ENCODE assay signal across 8 mouse cellular contexts in the genomic region with DNA sequence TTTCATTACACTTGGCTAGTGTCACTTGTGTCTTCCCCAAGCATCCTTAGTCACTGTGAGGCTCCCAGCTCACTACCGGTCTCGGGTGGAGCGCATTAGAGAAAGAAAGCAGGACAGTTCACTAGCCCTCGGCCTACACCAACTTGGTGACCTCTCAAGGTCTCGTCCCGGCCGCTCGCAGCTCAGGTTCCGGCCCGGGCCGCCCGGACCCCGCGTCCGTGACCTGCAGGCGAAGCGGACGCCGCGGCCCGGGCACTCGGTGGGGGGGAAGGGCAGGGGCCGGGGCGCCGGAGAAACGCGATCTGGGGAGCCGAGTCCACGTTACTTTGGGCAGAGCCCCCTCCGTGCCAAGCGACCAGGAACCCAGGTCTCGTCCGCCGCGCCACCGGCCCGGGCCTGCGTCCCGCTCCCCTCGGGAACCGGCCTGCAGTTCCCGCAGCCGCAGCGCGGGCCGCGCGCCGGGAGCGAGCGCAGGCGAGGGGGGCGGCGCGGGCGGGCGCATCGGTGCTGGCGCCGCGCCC. TPM values are rescaled to one million over a fixed set of nuclear protein-coding genes. Genes with fewer than 3 reads are reported as not detected.
DNase-seq lines count a peak whose midpoint lies in the region; ATAC-seq and TF ChIP-seq lines count a peak whose summit lies in the region.

No protein-coding gene starts in this region.

- DNase-seq in layer of hippocampus, adult 11-12 months (ENCODE audit: low spot score): peak; percentile 9
- DNase-seq in layer of hippocampus, adult 9-10 months (ENCODE audit: low spot score): no peak
- peak; percentile 4 for DNase-seq in brain, embryonic 18.5 days (ENCODE audit: low read depth, low spot score)
- peak; percentile 57 for DNase-seq in forebrain, postnatal 0 days
- DNase-seq in hindbrain, embryonic 10.5 days (ENCODE audit: low spot score): peak; percentile 70
- peak; percentile 8 for DNase-seq in left cerebral cortex, adult 11 months (ENCODE audit: low spot score)
- DNase-seq in lung, postnatal 36 days: peak; percentile 14
- peak; percentile 16 for DNase-seq in retina, postnatal 7 days (ENCODE audit: low read depth, low spot score)

- 0 out of 2 replicates have a peak, but pooled peaks have one; percentile 9 for TF ChIP-seq CTCF in forebrain, postnatal 0 days (IDR thresholded peaks at IDR 0.05; ENCODE audit: low read depth)

- ATAC-seq in forebrain, postnatal 0 days: peak; percentile 86

- peak overlapping the region; percentile 87 for H3K4me2 ChIP-seq in forebrain, postnatal 0 days (ENCODE audit: low read depth)

- peaks cover 6% of the 10 kb centered on the region; the same call in 1 of the 2 replicates for H3K4me1 ChIP-seq in forebrain, postnatal 0 days (ENCODE audit: insufficient read depth)
- H3K4me1 ChIP-seq in hindbrain, embryonic 10.5 days (replicated peaks): peaks cover 32% of the 10 kb centered on the region

- H3K9me3 ChIP-seq in forebrain, postnatal 0 days (ENCODE audit: low read length): no peaks in the 10 kb centered on the region
- H3K9me3 ChIP-seq in hindbrain, embryonic 10.5 days: no peaks in the 10 kb centered on the region

- peak overlapping the region; percentile 80 for H3K9ac ChIP-seq in forebrain, postnatal 0 days

- WGBS in forebrain, postnatal 0 days: under 1% methylated on average over 45 of the region's 61 CpGs
- under 1% methylated on average over 60 of the region's 61 CpGs for WGBS in hindbrain, embryonic 10.5 days

- H3K27me3 ChIP-seq in forebrain, postnatal 0 days (ENCODE audit: insufficient read depth, low read length): no peaks in the 10 kb centered on the region
- H3K27me3 ChIP-seq in hindbrain, embryonic 10.5 days (ENCODE audit: insufficient read depth, poor library complexity, severe bottlenecking): no peaks in the 10 kb centered on the region

- H3K27ac ChIP-seq in forebrain, postnatal 0 days (ENCODE audit: low read depth, low read length): peak overlapping the region; percentile 84
- H3K27ac ChIP-seq in hindbrain, embryonic 10.5 days: peak overlapping the region; percentile 100

- H3K36me3 ChIP-seq in forebrain, postnatal 0 days (ENCODE audit: insufficient read depth): no peaks in the 10 kb centered on the region
- 0 out of 2 replicates have a peak, but pooled peaks cover 7% of the 10 kb centered on the region for H3K36me3 ChIP-seq in hindbrain, embryonic 10.5 days

- peak overlapping the region; percentile 78 for H3K4me3 ChIP-seq in forebrain, postnatal 0 days (ENCODE audit: low read depth, low read length)
- peak overlapping the region; percentile 97 for H3K4me3 ChIP-seq in hindbrain, embryonic 10.5 days

RNA-seq across cellular contexts. Expression of gene Lin9, which starts 0.3 kb away (rescaled TPM):
- total RNA-seq in forebrain, postnatal 0 days (2014; rRNA removed): 9.0 and 11.7 TPM in 2 replicates
- 3.6 and 4.2 TPM in 2 replicates for polyA plus RNA-seq in forebrain, postnatal 0 days (2015; fragmentation: Nextera tagmentation; extraction: Ambion mirVana)
- polyA plus RNA-seq in hindbrain, embryonic 10.5 days (2016; fragmentation: Nextera tagmentation; extraction: Ambion mirVana): 20.5 and 21.9 TPM in 2 replicates

RNA-seq across cellular contexts. Expression of gene Mixl1, which starts 56.2 kb away (rescaled TPM):
- total RNA-seq in forebrain, postnatal 0 days (2014; rRNA removed): 0.67 TPM in 1 of 2 replicates, not detected in the other
- 0.10 and 0.38 TPM in 2 replicates for polyA plus RNA-seq in forebrain, postnatal 0 days (2015; fragmentation: Nextera tagmentation; extraction: Ambion mirVana)
- polyA plus RNA-seq in hindbrain, embryonic 10.5 days (2016; fragmentation: Nextera tagmentation; extraction: Ambion mirVana): 0.14 TPM in 1 of 2 replicates, not detected in the other
